Mouse (Mus musculus) ZHBTc4 (cell line): ENCODE measurements at regions not wholly inside any gene's neighbourhood (a gene's known extent, or its start where the extent isn't known, plus 50 kb on each side); places are given as distances from the start of the nearest gene placed in this dataset.

Source experiments
- DNase-seq: peaks from one replicate; pipeline ENCODE4 v3.0.0-alpha.2; 2011; ENCODE audit warnings: low read depth, low spot score

GRCm38 (mm10) chr11:8227772-8228425, 436.4 kb downstream of the Tns3 start:
- DNase-seq, result no peak

GRCm38 (mm10) chr11:8224366-8224765, 440.0 kb downstream of the Tns3 start:
- DNase-seq, result no peak

- no peak for DNase-seq
These were observed 443.7 kb downstream of the Tns3 start for GRCm38 (mm10) chr11:8220618-8221017.

DNA sequence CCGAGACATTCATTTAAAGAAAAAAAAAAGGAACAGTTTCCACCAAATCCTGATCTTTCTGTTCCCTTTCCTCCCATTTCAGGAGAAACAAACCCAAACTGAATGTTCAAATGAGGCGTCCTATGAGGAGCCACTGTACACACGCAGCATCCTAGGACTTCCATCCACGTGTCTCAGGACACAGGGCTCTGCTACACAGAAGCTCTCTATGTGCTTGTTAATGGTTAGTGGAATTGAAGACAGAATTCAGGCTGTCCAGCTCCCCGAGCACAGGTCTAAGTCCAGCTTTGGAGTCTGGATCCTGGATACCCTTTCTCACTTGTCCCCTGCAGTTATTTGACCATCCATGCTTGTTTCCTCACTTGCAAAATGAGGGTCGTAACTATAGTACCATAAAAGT, 444.4 kb downstream of the Tns3 start:
- DNase-seq, result no peak

DNA sequence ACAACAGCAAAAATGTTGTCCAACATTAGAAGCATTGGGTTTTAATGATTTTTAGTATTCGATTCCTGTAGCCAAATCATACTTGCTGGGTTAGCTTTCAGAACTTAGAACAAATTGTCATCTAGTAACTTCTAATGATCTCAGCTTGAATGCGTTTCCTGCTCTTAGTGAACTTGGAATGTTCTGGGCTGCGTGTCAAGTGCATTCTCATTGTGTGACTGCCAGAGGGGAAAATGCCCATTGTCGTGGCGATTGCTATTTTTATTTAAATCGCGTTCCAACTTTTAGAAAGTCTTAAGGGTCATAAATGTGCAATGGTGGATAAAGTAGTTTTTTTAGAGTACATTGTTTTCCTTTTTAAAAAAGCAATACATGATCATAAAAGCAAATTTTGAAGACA, 448.7 kb downstream of the Tns3 start:
- DNase-seq, result no peak

DNA sequence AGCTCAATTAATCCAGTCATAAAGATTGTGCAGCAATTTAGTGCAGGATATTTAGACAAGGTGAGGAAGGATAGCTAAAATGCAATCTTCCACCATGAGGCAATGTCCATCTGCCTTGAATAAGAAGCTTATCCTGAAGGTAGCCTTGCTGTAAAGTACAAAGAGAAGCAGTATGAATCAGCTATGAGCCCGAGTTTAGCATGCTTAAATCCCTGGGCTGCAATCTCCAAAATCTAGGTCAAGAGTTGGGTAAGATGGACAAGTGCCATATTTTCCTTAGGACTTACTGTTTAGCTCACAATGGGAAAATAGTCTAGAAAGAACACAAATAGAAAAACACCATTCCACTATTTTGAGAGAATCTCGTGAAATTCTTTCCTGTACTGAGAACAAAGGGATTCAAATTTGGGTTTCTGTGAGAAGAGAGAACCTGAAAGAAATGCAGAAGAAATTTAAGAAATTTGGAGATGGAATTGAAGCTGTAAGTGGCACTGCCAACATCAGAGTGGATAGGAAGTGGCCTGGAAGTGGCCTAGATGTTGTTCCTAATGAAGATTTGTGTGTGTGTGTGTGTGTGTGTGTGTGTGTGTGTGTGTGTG, 449.9 kb downstream of the Tns3 start:
- DNase-seq, result no peak

DNA sequence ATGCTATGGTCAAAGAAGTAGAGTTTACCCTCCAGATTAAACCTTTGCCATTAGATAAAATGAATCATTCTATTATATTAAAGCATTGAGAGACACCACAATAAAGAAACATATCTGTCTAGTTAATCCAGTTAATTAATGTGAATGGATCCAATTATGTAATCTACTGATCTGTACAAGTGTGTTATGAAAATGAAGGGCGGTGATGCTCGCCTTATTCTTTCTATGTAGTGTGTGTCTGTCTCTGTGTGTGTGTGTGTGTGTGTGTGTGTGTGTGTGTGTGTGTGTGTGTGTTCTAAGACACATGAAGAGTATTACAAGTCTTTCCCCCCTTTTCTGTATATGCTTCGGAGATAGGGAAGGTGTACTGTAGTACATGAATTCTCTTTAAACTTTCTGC, 451.2 kb downstream of the Tns3 start:
- DNase-seq, result no peak

DNA sequence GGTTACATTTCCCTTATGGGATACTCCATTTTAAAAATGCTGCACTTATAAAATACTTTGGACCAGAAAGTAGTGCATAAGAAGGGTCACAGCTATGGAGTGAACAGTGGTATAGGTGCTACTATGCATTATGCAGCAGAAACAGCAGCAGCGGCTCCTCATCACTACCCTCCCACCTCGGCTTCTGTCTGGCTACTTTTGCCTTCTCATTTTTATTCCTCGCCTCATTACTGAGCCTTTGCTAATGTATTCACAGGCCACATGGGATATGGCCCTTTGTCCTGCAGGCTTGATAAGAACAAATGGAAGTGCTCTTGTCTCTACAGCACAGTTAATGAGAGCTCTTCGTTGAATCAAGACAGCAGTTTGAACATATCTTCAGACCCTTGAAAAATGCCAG, 451.6 kb downstream of the Tns3 start:
- DNase-seq, result no peak

GRCm38 (mm10) chr11:8209041-8209440, 455.3 kb downstream of the Tns3 start:
- DNase-seq, result no peak

- DNase-seq, result no peak
These were observed 465.0 kb downstream of the Tns3 start for GRCm38 (mm10) chr11:8199293-8199692.
